Mouse (Mus musculus) left cerebral cortex, postnatal 25 days (tissue): ENCODE measurements at regions not wholly inside any gene's neighbourhood (a gene's known extent, or its start where the extent isn't known, plus 50 kb on each side); places are given as distances from the start of the nearest gene placed in this dataset.

ENCODE experiments used
- DNase-seq, 2 experiments: peaks; one replicate each; pipeline ENCODE4 v3.0.0; 2022; ENCODE audit warnings: low spot score in 2 of 2, mixed read lengths in 1 of 2
- intact Hi-C: fragments of 180-260 bp; cut with DNase I; formaldehyde crosslinking; loops from one replicate; pipeline ENCODE4 v1.15.1; 2025

- DNase-seq: no peak
- intact Hi-C loops: no loop called here
Measured at GRCm38 (mm10) chr13:32547126-32547525, 208.6 kb upstream of the Gmds start.

GRCm38 (mm10) chr13:32544986-32545740 lies 206.6 kb upstream of the Gmds start:
- intact Hi-C loops: no loop called here
- DNase-seq: no peak

DNA sequence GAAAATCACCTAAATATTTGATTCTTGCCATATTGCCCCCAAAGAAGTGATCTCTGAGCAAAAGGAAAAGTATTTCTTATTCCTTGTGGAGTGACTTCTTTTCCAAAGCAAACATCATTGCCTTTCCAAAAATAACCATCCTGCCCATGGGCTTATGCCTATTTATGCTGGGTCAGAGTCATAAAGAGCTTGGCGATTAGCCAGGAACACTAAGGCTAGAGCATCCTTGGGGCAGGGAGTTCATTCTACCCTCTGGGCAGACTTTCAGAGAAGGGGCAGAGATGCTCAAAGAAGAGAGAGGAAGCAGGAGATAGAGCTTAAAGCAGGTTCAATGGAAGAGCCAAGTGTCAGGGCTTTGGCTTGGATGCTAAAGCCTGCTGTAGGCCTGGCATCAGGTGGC lies 203.1 kb upstream of the Gmds start:
- DNase-seq: no peak
- intact Hi-C loops: no loop called here

GRCm38 (mm10) chr13:32536241-32536640 lies 197.7 kb upstream of the Gmds start:
- no peak for DNase-seq
- intact Hi-C loops: no loop called here

DNA sequence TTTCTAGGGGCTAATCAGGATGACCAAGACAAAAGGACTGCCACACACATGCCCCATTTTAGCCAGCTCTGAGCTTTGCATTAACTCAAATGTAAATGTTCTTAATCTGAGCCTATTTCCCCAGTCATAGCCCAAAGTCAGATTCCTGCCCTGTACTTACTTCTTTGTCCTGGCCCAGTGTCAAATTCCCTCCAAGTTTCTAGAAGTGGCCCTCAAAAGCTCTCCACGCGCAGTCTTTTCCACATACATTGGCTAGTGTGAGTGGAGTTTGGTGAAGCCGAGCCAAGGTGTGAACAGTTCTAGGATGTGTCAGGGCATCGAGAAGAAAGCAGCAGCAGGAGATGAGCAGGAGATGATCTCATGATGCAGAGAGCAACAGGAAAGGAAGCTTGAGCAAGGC lies 197.1 kb upstream of the Gmds start:
- intact Hi-C loops: no loop called here
- no peak for DNase-seq

DNA sequence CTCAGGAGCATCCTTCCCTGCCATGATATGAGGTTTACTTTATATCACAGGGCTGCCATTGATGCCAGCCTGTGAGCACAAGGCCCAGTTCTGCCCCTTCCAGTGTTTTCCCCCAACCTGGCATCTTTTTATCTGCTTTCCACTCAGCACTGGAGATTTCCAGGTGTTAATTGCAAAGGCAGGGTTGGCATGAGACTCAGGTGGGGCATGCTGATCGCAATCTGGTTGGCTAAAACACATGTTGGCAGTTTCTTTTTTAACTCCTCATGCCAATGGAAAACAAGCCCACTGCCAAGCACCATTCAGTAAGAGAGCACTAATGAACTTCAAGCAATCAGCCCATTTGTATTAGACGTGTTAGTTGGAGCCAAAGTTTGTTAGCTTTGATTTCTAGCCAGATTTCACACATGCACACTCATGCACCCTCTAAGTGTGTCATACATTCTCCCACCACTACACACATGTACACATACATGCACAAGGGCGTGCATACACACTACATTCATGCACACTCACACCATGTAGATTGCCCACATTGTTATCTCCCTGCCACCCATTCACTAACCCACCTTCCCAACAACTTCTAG lies 192.5 kb upstream of the Gmds start:
- intact Hi-C loops: no loop called here
- DNase-seq: no peak

- DNase-seq: no peak
- intact Hi-C loops: no loop called here
Measured at GRCm38 (mm10) chr13:32518611-32519344, 180.2 kb upstream of the Gmds start.

DNA sequence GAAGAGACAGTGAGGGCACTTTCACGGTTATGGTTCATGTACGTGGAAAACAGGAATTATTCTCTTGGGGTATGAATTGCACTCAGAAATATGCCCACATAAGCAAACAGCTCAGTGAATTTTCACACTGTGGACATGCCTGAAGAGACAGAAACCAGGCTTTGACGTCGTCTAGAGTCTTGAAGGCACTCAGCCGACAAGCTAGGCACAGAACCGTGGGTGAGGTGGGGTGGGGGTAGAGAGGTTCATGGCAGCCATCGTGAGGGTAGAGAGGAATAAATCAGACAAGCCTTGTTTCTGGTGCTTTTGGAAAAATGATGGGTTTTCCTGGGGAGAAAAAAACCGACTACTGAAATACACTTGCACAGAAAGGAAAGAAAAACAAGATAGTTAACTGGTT lies 179.0 kb upstream of the Gmds start:
- intact Hi-C loops: no loop called here
- DNase-seq: no peak

- DNase-seq: no peak
- intact Hi-C loops: no loop called here
Measured at GRCm38 (mm10) chr13:32509231-32510023, 170.9 kb upstream of the Gmds start.

DNA sequence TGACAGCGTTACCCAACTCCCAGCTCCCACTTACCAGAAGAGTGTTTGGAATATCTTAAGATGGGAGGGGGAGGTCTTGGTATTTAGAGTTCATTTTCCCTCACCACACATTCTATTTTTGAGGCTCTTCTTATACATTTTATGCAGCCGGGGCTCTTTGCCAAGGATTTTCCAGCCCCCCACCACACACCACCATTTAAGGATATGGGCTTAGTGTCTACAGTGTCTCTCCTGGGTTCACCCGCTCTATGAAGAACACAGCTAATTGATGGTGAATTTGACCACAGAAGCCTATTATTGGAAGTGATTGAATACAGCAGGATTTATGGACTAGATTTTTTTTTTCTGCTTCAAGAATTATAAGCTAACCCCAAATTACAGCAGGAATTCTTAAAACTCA lies 169.9 kb upstream of the Gmds start:
- intact Hi-C loops: no loop called here
- no peak for DNase-seq

- DNase-seq: no peak
- intact Hi-C loops: no loop called here
Measured at GRCm38 (mm10) chr13:32507825-32508224, 169.3 kb upstream of the Gmds start.

DNA sequence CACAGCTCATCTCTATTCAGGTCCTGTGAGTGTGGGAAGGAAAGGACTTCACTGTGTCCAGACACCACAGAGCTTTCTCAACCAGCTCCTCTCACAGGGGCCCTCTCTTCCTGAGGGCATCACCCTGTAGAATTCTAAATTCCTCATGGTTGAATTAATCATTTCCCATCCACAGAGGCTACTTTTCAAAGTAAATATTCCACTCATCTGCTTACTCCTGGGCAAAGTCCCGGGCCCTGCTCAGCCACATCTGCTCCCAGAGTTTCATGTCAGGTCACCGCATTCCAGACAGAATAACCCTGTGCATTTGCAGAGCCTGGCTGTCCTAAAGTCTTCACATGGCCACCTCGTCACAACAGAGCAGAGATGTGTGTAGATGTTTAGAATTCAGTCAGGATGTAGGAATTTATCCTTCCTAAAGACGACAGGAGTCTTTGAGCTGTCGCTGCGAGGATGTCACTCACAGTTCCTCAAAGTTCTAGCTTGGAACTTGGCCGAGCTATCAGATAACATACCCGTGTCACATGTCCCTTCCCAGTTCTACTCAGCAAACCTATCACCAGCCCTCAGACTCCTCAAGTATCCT lies 159.8 kb upstream of the Gmds start:
- no peak for DNase-seq
- intact Hi-C loops: loop anchor here (10.0 kb wide), 1 partner anchor 203 kb away; no protein-coding TSS in a partner anchor

DNA sequence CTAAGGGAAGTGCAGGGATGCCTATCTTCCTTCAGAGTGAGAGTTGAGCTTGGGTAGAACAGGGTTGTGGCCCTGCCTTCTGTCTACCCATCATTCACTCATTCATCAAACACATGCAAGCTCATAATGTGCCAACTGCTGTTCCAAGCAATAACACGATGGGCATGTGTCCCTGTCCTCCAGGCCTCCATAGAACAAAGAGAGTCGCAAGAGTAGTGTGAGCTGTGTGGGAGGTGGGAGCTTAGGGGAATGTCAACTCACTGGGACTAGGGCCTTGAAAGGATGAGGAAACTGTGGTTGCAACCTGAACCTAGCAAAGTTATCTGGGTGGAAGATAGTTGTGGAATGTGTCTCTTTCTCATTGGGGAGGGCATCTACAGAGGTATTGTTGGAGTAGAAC lies 157.7 kb upstream of the Gmds start:
- DNase-seq: no peak
- intact Hi-C loops: loop anchor here (10.0 kb wide), 1 partner anchor 201 kb away; no protein-coding TSS in a partner anchor

DNA sequence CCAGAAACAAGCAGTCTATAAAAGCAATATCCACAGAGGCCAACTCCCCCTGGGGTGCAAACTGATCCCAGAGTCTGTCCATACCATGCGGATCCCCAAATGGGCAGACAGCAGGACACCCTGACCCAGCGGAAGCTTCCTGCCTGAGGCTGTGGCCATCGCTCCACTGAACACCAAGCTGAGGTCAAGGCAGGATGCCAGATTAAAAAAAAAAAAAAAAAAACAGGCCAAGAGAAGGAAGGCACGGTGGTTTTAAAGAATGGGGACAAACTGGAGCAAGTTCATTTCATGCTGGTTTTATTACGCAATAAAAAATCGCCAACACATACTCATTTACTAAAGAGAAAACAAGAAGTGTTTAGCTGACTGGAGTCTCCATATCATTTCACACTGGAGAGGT lies 156.5 kb upstream of the Gmds start:
- intact Hi-C loops: loop anchor here (2.0 to 10.0 kb wide), 2 partner anchors 200 to 694 kb away; no protein-coding TSS in a partner anchor
- no peak for DNase-seq

DNA sequence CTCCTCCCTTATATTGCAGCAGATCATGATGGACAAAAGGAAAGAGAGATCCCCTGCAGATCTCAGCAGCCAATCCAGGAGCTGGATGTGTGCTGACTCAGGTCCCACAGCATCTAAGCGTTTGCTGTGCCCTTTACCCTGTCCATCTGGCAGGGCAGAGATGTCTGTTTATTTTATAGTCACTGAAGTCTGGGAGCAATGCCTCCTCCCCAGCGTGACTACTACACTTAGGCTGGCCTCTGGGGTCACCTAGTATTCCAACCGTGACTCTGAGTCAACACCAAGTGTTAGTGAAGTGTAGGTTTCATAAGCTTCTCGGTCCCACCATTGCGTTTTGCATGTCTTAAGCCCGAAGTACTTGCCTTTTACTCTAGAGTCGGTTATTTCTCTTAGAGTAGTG lies 155.3 kb upstream of the Gmds start:
- intact Hi-C loops: loop anchor here (2.0 to 10.0 kb wide), 4 partner anchors 199 to 701 kb away; no protein-coding TSS in a partner anchor
- DNase-seq: no peak

- peak; percentile 60 to 74 for DNase-seq
Measured at GRCm38 (mm10) chr13:32493309-32493708, 154.8 kb upstream of the Gmds start.

DNA sequence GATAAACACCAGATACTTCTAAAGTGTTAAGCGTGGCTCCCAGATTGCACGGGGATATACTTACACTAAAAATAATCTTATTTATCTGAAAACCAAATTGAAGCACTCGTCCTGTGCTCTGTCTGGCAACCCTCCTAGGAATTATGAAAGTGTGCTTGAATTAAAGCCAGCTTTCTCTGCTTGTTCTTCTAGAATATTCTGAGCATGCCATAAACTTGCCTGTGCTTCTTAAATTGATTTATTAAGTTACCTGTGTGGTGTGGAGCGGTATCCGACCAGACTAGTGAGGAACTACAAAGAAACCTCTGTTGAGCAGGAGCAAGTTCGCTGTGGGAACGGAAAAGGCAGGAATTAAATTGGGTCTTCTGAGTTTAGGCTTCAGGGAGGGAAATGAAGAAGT lies 154.0 kb upstream of the Gmds start:
- DNase-seq: peak in 1 of 2 experiments; percentile 31
- intact Hi-C loops: loop anchor here (2.0 to 10.0 kb wide), 3 partner anchors 198 to 700 kb away; no protein-coding TSS in a partner anchor

More at GRCm38 (mm10) chr13:32493309-32493708, 154.8 kb upstream of the Gmds start:
- intact Hi-C loops: loop anchor here (2.0 to 10.0 kb wide), 3 partner anchors 199 to 701 kb away; no protein-coding TSS in a partner anchor

DNA sequence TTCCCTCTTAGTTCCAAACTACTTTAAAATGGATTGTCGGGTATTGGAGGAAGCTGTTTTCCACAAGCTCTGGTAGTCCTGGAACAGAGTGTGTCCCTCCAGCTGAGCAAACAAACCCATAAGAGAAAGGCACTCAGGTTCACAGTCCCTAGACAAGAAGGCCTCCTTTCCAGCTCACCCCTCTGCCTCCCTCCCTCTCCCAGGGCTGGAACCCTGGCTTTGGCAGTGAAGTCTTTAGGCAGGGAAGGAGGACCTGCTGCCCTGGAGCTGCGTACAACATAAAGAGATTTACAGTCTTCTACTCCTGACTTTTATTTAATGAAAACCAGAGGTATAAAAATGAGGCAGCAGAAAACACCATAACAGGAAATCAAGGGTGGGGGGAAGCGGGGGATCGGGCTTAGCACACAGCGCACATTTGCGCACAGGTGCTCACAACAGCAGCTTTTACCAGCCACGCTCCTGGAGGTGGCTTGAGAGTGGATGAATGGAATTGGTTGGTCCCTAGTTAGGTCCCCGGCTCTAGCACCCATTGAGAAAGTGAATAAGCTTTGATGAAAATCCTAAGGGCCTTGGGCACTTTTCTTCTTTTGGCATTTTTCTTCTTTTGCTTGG lies 143.0 kb upstream of the Gmds start:
- intact Hi-C loops: no loop called here
- DNase-seq: no peak

GRCm38 (mm10) chr13:32480029-32480428 lies 141.5 kb upstream of the Gmds start:
- no peak for DNase-seq
- intact Hi-C loops: no loop called here
